Mouse (Mus musculus) myocyte (in vitro differentiated cells): Measurements from ENCODE around the gene Uqcc1. TPM values are rescaled to one million over a fixed set of nuclear protein-coding genes. Genes with fewer than 3 reads are reported as not detected.
A peak's percentile ranks its signal among the peaks of the same experiment; 100 is the strongest.

ENCODE experiments used
- H3K27me3 ChIP-seq: one replicate; pipeline ENCODE4 v1.6.1; 2011; ENCODE audit not compliant: control insufficient read depth, insufficient read depth, insufficient read length
- H3K36me3 ChIP-seq: one replicate; pipeline ENCODE4 v1.6.1; 2011; ENCODE audit not compliant: control insufficient read depth, insufficient read depth
- H3K4me2 ChIP-seq: one replicate; pipeline ENCODE4 v1.6.1; 2011; ENCODE audit warnings: low read depth, control low read depth
- H3K4me3 ChIP-seq: one replicate; pipeline ENCODE4 v1.5.1; 2011; ENCODE audit warnings: mild to moderate bottlenecking, control low read depth, moderate library complexity
- H3K79me2 ChIP-seq: one replicate; pipeline ENCODE4 v1.6.1; 2011; ENCODE audit not compliant: control insufficient read depth, insufficient read depth
- H3ac ChIP-seq: one replicate; pipeline ENCODE4 v1.6.1; 2011; ENCODE audit not compliant: control insufficient read depth, insufficient read length
- CEBPB ChIP-seq: IDR thresholded peaks from 2 replicates; pipeline ENCODE4 v1.6.1; 2011; ENCODE audit warnings: mild to moderate bottlenecking, moderate library complexity; ENCODE audit not compliant: poor library complexity, insufficient read depth, severe bottlenecking
- E2F4 ChIP-seq: IDR thresholded peaks from one replicate; pipeline ENCODE4 v1.6.1; 2011; ENCODE audit warnings: mild to moderate bottlenecking, control low read depth, moderate library complexity; ENCODE audit not compliant: insufficient read depth
- MAX ChIP-seq: IDR thresholded peaks from one replicate; pipeline ENCODE4 v1.6.1; 2011; ENCODE audit warnings: low read depth, mild to moderate bottlenecking, control low read depth
- MYOD1 ChIP-seq, 3 experiments: IDR thresholded peaks; one replicate each; pipeline ENCODE4 v1.6.1; 2011; ENCODE audit warnings: control low read depth in 2 of 3, low read depth in 2 of 3, mild to moderate bottlenecking in 2 of 3, moderate library complexity in 1 of 3; ENCODE audit not compliant: insufficient read length in 2 of 3, control insufficient read depth in 1 of 3
- MYOG ChIP-seq, 3 experiments: IDR thresholded peaks; one replicate each; pipeline ENCODE4 v1.6.1; 2011; ENCODE audit warnings: control low read depth in 2 of 3, low read depth in 2 of 3, mild to moderate bottlenecking in 2 of 3; ENCODE audit not compliant: insufficient read length in 2 of 3, control insufficient read depth in 1 of 3, insufficient read depth in 1 of 3
- POLR2A ChIP-seq: IDR thresholded peaks from one replicate; pipeline ENCODE4 v1.6.1; 2011; ENCODE audit warnings: low read depth, mild to moderate bottlenecking, control low read depth, moderate library complexity; ENCODE audit not compliant: insufficient read length
- POLR2AphosphoS2 ChIP-seq: IDR thresholded peaks from one replicate; pipeline ENCODE4 v1.6.1; 2011; ENCODE audit warnings: low read depth, control low read depth; ENCODE audit not compliant: insufficient read length
- REST ChIP-seq: IDR thresholded peaks from one replicate; pipeline ENCODE4 v1.6.1; 2011; ENCODE audit warnings: mild to moderate bottlenecking, control low read depth, moderate library complexity; ENCODE audit not compliant: insufficient read depth, insufficient read length
- SRF ChIP-seq: IDR thresholded peaks from one replicate; pipeline ENCODE4 v1.6.1; 2011; ENCODE audit warnings: low read depth; ENCODE audit not compliant: control insufficient read depth, insufficient read length
- TCF12 ChIP-seq: IDR thresholded peaks from one replicate; pipeline ENCODE4 v1.6.1; 2011; ENCODE audit warnings: mild to moderate bottlenecking, control low read depth; ENCODE audit not compliant: poor library complexity, insufficient read depth, severe bottlenecking
- TCF3 ChIP-seq: IDR thresholded peaks from one replicate; pipeline ENCODE4 v1.6.1; 2011; ENCODE audit warnings: low read depth, control low read depth; ENCODE audit not compliant: insufficient read length
- USF1 ChIP-seq: IDR thresholded peaks from one replicate; pipeline ENCODE4 v1.6.1; 2011; ENCODE audit warnings: low read depth, mild to moderate bottlenecking, control low read depth, moderate library complexity
- polyA plus RNA-seq: library from polyadenylated mRNA; unstranded; fragments of >200 nt; fragmentation: generic; extraction: Trizol; gene quantifications from one replicate; pipeline ENCODE4 v1.2.1, GENCODE M21; 2012; ENCODE audit warnings: missing spikeins

The Uqcc1 gene
- polyA plus RNA-seq, 1 experiment: 96.2 TPM

GRCm38 (mm10) chr2:155852536-155852935 is 77.6 kb downstream of the Uqcc1 start:
- Histone ChIP-seq H3K36me3 (peaks cover 5% of the 10 kb centered on the region), H3K4me3 (no peak overlapping the region)
- TF ChIP-seq MYOD1 (IDR thresholded peaks at IDR 0.05; ENCODE audit: control insufficient read depth in 1 of 3, insufficient read length in 2 of 3, low read depth in 2 of 3) (no peak), E2F4 (no peak), TCF12 (no peak), MAX (no peak), USF1 (no peak), REST (no peak), TCF3 (no peak), POLR2A (no peak), POLR2AphosphoS2 (no peak), CEBPB (no peak), MYOG (IDR thresholded peaks at IDR 0.05; ENCODE audit: control insufficient read depth in 1 of 3, insufficient read depth in 1 of 3, insufficient read length in 2 of 3, low read depth in 2 of 3) (no peak), SRF (no peak)

GRCm38 (mm10) chr2:155850120-155850519 is 80.0 kb downstream of the Uqcc1 start:
- Histone ChIP-seq H3ac (no peak overlapping the region), H3K36me3 (peaks cover 15% of the 10 kb centered on the region), H3K4me3 (no peak overlapping the region), H3K27me3 (no peaks in the 10 kb centered on the region), H3K4me2 (peak overlapping the region; percentile 56), H3K79me2 (no peaks in the 10 kb centered on the region)
- TF ChIP-seq MYOD1 (IDR thresholded peaks at IDR 0.05; ENCODE audit: control insufficient read depth in 1 of 3, insufficient read length in 2 of 3, low read depth in 2 of 3) (peak in 2 of 3 experiments; percentile 89 to 93), MYOG (IDR thresholded peaks at IDR 0.05; ENCODE audit: control insufficient read depth in 1 of 3, insufficient read depth in 1 of 3, insufficient read length in 2 of 3, low read depth in 2 of 3) (peak; percentile 69 to 90 (median 75)), TCF12 (peak; percentile 85), SRF (no peak), POLR2AphosphoS2 (no peak), TCF3 (peak; percentile 76)

More at GRCm38 (mm10) chr2:155852536-155852935, 77.6 kb downstream of the Uqcc1 start:
- Histone ChIP-seq H3K4me2 (no peak overlapping the region), H3ac (no peak overlapping the region), H3K27me3 (no peaks in the 10 kb centered on the region), H3K79me2 (no peaks in the 10 kb centered on the region)

- TF ChIP-seq E2F4 (no peak), REST (no peak), TCF12 (no peak), CEBPB (no peak), SRF (no peak), TCF3 (no peak), MYOG (IDR thresholded peaks at IDR 0.05; ENCODE audit: control insufficient read depth in 1 of 3, insufficient read depth in 1 of 3, insufficient read length in 2 of 3, low read depth in 2 of 3) (no peak), POLR2A (no peak), MYOD1 (IDR thresholded peaks at IDR 0.05; ENCODE audit: control insufficient read depth in 1 of 3, insufficient read length in 2 of 3, low read depth in 2 of 3) (no peak), POLR2AphosphoS2 (no peak), USF1 (no peak), MAX (no peak)
- H3K27me3 ChIP-seq: no peaks in the 10 kb centered on the region
- no peaks in the 10 kb centered on the region for H3K79me2 ChIP-seq
- H3K36me3 ChIP-seq: peaks cover 18% of the 10 kb centered on the region
- peak overlapping the region; percentile 56 for H3K4me2 ChIP-seq
- no peak overlapping the region for H3K4me3 ChIP-seq
- H3ac ChIP-seq: no peak overlapping the region
These were observed 80.6 kb downstream of the Uqcc1 start for GRCm38 (mm10) chr2:155849464-155849863.

GRCm38 (mm10) chr2:155848291-155848690 is 81.8 kb downstream of the Uqcc1 start:
- Histone ChIP-seq H3K4me3 (no peak overlapping the region), H3K27me3 (no peaks in the 10 kb centered on the region), H3ac (no peak overlapping the region), H3K36me3 (peaks cover 18% of the 10 kb centered on the region), H3K4me2 (no peak overlapping the region), H3K79me2 (no peaks in the 10 kb centered on the region)
- no peak for TF ChIP-seq POLR2A
- no peak for TF ChIP-seq MYOG (IDR thresholded peaks at IDR 0.05; ENCODE audit: control insufficient read depth in 1 of 3, insufficient read depth in 1 of 3, insufficient read length in 2 of 3, low read depth in 2 of 3)
- TF ChIP-seq SRF: no peak
- no peak for TF ChIP-seq CEBPB
- TF ChIP-seq TCF12: no peak
- no peak for TF ChIP-seq MAX
- no peak for TF ChIP-seq USF1
- TF ChIP-seq REST: no peak

- Histone ChIP-seq H3K27me3 (no peaks in the 10 kb centered on the region), H3ac (no peak overlapping the region), H3K4me3 (no peak overlapping the region), H3K79me2 (no peaks in the 10 kb centered on the region), H3K4me2 (peak overlapping the region; percentile 24), H3K36me3 (peaks cover 18% of the 10 kb centered on the region)
- no peak for TF ChIP-seq E2F4
- no peak for TF ChIP-seq TCF12
- TF ChIP-seq USF1: no peak
These were observed 83.2 kb downstream of the Uqcc1 start for GRCm38 (mm10) chr2:155846930-155847329.
